Mouse (Mus musculus) lung, postnatal 10 days (tissue): Measurements from ENCODE around the gene Hist1h4f.
A peak's percentile ranks its signal among the peaks of the same experiment; 100 is the strongest.
"Not testable (repeated sequence)": the region's sequence is repeated elsewhere in the genome, so short reads cannot be mapped to it uniquely, and the experiment has no call there.

Experiments used
- DNase-seq: peaks from one replicate; pipeline ENCODE4 v3.0.0; 2021

Gene Hist1h4f

DNA sequence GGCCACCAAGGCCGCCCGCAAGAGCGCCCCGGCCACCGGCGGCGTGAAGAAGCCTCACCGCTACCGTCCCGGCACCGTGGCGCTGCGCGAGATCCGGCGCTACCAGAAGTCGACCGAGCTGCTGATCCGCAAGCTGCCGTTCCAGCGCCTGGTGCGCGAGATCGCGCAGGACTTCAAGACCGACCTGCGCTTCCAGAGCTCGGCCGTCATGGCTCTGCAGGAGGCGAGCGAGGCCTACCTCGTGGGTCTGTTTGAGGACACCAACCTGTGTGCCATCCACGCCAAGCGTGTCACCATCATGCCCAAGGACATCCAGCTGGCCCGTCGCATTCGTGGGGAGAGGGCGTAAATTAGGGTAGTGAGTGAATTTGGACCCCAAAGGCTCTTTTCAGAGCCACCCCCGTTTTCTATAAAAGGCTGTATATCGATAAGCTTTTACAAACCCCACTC lies 24.4 kb upstream of the Hist1h4f start:
- DNase-seq = not testable (repeated sequence)

DNA sequence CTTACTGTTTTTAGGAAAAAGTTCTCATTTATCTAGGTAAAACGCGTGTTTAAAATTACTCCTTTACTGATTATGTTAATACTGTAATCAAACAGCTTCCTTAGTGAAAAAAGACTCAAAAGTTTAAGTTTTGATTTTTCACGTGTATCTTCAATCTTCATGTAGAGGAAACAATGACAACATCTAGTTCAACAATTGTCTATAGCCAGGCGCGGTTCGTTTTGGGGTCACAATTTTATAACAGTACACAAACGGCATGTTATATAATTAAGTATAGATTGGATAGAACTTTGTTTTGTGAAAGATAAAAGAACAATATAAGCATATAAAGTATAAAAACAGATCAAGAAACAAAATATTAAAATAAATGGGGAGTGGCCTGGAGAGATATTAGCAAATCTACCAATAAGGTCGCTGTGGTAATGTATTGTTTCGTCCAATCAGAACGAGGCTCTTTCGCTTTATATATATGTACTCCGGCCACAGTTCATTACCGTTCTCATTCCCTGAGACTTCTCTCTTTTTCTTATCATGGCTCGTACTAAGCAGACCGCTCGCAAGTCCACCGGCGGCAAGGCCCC lies 23.9 kb upstream of the Hist1h4f start, which contains the start of gene Hist1h3d:
TSS of gene Hist1h3d (plus strand) at position 493 of the 581 bp plus-strand sequence.
- DNase-seq = peak; percentile 63

DNA sequence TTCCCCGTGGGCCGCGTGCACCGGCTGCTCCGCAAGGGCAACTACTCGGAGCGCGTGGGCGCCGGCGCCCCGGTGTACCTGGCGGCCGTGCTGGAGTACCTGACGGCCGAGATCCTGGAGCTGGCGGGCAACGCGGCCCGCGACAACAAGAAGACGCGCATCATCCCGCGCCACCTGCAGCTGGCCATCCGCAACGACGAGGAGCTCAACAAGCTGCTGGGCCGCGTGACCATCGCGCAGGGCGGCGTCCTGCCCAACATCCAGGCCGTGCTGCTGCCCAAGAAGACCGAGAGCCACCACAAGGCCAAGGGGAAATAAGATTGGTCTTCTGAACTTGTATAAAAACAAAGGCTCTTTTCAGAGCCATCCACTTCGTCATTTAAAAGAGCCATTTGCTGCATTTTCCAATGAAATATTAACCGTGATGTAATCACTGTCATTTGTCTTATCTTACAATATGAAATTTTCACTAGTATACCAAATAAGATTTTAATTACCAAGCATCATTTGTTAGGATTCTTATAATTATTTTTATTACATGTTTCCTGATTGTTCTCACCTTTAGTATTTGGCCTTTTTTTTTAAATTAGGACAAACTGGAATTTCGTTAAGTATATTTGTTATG lies 23.2 kb upstream of the Hist1h4f start:
- not testable (repeated sequence) for DNase-seq

DNA sequence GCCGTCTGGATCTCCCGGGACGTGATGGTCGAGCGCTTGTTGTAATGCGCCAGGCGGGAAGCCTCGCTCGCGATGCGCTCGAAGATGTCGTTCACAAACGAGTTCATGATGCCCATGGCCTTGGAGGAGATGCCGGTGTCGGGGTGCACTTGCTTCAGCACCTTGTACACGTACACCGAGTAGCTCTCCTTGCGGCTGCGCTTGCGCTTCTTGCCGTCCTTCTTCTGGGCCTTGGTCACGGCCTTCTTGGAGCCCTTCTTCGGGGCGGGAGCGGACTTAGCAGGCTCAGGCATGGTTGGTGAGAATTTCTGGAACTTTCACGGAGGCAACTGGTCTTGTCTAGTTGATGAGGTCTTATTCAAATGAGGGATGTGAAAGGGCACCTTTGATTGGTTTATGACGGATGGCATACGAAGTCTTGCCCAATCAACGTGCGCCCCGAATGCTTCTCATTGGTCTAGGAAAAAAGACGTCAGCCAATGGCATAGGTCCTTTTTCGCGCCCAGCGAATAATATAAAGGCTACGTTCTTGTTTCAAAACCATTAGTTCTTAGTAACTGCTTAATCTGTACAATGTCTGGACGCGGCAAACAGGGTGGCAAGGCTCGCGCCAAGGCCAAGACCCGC lies 22.6 kb upstream of the Hist1h4f start, which contains the start of the genes Hist1h2bf and Hist1h2ad:
TSS of gene Hist1h2bf (minus strand) at position 299 of the 627 bp plus-strand sequence.
TSS of gene Hist1h2ad (plus strand) at position 484 of the 627 bp plus-strand sequence.
- peak; percentile 95 for DNase-seq

DNA sequence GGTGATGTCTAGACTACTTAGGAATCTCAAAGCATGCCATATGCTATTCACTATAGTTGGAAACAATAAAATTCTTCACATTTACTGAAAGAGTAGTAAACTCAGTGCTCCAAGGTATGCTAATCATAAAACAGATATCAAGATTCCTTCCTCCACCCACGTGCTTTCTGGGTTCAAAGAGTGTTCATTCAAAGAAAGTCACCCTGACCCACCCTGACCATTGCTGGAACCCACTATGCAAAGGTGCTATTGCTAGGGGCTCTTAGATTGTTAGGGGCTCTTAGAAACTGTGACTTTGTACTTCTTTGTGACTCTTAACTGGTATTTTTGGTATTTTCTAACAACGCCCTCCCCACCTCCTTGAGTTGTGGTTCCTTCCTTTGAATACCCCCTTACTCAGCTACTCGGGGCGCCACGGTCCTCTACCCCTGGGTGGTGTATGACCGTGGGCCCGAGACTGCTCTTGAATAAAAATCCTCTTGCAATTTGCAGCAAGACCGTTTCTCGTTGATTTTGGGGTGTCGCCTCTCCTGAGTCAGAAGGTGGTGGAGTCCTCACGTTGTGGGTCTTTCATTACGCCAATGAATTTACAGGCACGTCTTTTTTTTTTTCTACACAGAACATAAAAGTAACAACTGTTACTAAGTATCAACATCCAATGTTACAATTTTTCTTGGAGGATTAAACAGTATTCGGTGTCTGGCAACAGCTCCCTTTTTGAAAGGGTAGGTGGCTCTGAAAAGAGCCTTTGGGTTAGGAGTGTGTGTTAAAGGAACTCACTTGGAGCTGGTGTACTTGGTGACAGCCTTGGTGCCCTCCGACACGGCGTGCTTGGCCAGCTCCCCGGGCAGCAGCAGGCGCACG lies 21.8 kb upstream of the Hist1h4f start:
- DNase-seq = not testable (repeated sequence)

DNA sequence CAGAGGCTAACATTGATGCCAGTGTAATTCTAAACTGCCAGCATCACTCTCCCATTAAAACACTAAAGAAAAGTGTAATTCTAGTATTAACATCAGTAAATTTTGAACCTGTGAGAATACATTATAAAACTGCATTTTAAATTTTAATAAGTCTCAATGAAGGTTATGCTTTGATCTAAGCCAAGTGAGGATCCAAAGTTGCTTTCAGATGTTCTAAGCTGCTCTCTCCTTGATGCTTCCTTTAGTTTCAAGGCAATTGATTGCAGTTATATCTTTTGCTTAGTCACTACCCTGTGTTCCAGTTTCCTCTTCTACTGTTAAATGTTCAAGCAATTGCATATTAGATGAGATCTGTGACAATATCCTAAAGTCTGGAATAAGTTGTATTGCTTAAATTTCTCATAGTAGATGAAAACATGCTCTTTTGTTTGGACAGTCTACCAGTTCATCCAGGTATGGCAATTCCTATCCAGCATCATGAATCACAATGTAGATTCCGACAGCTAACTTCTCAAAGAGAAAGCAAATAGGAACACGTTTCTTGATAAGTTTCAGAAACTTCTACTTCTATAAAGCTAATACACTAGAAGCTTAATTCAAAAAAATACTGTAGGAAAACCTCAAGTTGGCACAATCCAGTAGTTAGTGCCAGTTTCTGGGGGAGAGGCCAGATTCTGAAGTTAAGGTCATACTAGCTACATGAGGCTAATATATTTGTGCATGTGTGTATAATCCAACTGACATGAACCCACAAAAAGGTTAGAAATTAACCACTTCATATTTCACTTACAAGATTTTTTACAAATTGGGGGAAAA lies 21.0 kb upstream of the Hist1h4f start:
- DNase-seq = no peak

DNA sequence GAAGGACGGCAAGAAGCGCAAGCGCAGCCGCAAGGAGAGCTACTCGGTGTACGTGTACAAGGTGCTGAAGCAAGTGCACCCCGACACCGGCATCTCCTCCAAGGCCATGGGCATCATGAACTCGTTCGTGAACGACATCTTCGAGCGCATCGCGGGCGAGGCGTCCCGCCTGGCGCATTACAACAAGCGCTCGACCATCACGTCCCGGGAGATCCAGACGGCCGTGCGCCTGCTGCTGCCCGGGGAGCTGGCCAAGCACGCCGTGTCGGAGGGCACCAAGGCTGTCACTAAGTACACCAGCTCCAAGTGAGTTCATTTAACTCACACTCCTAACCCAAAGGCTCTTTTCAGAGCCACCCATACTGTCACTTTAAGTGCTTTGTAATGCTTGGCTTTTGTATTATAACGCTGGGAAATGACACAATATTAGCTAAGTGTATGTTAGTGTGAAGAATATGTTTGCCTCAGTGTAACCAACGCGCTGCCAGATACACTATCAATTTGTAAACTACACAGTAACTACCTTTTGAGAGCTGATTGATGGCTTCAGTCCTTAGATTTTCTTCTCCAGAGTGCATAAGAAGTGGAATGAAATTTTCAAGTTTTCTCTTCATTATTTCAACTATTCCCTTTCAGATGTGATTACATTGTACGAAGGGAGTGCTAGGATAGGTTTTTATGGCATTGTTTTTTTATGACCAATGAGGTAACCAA lies 20.2 kb upstream of the Hist1h4f start:
- not testable (repeated sequence) for DNase-seq

DNA sequence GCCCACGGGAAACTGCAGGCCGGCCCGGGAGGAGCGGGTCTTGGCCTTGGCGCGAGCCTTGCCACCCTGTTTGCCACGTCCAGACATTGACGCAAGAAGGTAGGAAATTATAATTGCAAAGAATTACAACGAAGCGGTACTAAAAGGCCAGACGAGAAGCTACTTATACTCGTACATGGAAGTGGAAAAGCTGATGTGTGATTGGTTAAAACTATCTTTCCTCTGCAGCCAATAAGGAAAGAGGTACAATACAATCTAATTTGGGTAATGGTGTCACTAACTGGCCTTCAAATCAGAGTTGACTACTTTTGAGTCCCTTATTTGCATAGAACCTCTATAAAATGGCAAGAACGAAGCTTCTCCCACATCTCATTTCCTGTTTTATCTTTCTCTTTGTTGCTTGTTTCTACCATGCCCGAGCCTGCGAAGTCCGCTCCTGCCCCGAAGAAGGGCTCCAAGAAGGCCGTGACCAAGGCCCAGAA lies 19.6 kb upstream of the Hist1h4f start, which contains the start of the genes Hist1h2ae and Hist1h2bg:
TSS of gene Hist1h2ae (minus strand) at position 199 of the 482 bp plus-strand sequence.
TSS of gene Hist1h2bg (plus strand) at position 375 of the 482 bp plus-strand sequence.
- DNase-seq = peak; percentile 68

DNA sequence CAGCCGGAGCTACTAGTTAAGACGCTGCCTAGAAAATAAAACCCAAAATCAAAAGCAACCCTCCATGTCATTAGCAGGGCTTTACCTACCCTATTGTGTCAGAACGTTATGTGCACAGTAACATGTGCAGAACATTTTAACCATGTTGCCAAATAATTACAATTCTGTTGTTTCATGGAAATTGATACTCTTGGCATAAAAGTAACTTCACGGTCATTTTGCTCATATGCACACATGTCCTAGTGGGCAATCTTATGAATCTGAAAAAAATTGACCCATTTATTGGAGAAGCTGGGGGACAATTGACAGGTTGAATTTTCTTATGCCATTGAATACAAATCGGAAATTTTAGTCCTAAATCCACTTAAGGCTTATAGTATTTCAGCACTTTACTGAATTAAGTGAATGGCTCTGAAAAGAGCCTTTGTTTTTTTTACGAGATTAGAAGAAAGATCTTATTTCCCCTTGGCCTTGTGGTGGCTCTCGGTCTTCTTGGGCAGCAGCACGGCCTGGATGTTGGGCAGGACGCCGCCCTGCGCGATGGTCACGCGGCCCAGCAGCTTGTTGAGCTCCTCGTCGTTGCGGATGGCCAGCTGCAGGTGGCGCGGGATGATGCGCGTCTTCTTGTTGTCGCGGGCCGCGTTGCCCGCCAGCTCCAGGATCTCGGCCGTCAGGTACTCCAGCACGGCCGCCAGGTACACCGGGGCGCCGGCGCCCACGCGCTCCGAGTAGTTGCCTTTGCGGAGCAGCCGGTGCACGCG lies 19.0 kb upstream of the Hist1h4f start:
- not testable (repeated sequence) for DNase-seq

DNA sequence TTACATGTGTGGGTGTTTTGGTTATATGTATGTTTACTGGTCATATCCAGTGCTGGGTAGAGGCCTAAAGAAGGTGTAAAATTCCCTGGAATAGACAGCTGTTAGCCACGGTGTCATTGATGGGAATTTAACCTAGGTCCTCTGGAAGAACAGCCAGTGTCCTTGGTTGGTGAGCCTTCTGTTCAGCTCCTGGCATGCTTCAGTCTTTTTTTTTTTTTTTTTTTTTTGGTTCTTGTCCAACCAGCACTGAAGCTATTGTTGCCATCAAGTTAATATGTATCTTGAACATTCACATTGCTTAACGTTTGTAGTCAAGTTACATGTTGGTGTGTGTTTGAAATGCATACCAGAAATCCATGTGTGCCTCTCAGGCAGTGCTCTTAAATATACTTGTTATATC lies 13.0 kb upstream of the Hist1h4f start:
- DNase-seq = no peak

DNA sequence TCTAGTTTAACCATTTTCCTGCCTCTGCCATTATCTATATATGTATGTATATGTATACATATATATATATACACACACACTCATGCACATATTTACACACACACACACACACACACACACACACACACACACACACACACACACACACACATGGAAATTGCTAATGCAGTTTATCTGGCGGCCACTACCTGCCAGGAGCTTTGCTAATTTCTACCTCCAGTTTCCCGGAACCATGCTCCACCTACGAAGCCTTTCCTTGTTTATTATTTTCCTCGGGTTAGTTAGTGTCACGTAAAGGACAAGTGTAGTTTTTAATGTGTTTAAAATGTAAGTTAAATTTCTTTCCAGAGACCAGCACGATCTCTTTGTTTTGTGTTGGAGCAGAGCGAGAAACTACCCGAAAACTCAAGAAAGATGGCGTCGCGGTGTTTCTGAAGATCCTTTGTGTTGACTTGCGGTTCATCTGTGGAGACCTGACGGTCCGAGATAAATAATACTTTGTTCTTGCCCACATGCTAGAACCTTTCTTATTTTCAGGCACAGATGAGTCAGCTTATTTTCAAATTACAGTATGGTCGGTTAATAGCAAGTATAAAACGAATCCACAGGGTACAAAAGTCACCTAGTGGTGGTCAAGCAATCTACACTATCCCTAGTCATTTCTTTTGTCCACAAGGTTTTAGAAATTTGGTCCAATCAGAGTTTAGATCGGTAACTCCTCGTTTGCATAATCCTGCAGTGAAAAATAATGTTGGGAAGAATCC lies 11.4 kb upstream of the Hist1h4f start:
- no peak for DNase-seq

DNA sequence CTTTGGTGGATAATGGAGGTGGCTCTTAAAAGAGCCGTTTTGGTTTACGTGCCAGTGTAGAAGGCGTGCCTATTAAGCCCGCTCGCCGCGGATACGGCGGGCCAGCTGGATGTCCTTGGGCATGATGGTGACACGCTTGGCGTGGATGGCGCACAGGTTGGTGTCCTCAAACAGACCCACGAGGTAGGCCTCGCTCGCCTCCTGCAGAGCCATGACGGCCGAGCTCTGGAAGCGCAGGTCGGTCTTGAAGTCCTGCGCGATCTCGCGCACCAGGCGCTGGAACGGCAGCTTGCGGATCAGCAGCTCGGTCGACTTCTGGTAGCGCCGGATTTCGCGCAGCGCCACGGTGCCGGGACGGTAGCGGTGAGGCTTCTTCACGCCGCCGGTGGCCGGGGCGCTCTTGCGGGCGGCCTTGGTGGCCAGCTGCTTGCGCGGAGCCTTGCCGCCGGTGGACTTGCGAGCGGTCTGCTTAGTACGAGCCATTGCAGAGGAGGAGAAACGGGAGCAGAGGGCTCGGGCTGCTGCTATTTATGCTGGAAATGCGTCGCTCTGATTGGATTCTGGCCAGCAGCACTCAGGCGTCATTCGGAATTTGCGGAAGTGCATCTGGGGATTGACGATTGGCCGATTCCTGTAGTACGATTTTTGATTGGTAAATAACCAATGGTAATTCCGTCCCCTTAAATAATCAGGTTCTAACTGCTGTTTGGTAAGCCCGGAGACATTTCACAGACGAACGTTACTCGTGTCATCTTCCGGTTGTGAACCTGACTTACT lies 10.6 kb upstream of the Hist1h4f start, which contains the start of gene Hist1h3e:
TSS of gene Hist1h3e (minus strand) at position 487 of the 777 bp plus-strand sequence.
- DNase-seq = peak; percentile 96

DNA sequence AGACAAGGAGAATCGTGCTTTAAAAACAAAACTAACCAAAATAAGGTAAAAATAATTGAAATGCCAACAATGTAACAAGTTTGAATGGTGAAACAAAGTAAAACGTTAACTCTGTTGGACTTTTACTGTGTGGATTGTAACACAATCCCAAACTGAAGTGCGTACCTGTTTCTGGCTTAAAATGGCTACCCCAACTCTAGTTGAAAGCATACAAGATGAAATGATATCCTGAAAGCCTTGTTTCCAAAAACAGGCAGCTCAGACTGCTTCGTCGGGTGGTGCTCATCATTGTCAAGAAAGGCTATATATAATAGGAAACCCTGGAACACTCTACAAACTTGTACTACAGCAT lies 10.1 kb upstream of the Hist1h4f start:
- DNase-seq = not testable (repeated sequence)

DNA sequence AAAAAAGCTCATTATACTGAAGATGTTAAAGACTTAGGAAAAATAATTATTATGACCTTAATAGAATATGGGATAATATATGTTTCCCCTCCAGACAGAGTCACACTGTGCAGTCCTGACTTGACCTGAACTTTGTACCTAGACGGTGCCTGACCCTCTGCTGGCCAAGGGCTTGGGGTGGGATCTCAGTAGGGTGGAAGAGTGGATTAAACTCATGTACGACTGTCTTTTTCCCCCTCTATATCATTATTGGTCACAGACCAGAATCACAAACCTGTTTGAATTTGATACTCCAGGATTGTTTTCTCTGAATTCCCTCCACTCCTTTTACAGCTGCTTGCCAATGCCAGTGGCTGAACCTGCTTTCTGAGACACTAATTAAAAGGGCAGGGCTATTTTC lies 9.3 kb upstream of the Hist1h4f start:
- not testable (repeated sequence) for DNase-seq

DNA sequence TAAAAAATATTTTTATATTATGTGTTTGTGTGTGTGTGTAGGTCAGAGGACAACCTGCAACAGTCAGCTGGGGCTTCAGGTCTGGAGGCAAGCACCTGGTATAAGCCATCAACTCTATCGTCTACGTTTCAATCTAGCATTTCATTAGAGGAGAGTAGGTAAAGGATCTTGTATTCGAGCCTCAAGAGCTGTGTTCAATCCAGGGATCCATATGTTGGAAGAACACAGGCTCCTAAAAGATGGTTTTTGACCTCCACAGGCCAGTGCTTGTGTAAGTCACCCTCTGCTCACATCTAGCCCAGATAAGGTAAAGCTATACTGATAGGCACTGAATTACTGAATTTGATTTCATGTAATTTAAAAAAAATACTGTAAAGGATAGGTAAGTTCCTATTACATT lies 5.5 kb upstream of the Hist1h4f start:
- DNase-seq = no peak

DNA sequence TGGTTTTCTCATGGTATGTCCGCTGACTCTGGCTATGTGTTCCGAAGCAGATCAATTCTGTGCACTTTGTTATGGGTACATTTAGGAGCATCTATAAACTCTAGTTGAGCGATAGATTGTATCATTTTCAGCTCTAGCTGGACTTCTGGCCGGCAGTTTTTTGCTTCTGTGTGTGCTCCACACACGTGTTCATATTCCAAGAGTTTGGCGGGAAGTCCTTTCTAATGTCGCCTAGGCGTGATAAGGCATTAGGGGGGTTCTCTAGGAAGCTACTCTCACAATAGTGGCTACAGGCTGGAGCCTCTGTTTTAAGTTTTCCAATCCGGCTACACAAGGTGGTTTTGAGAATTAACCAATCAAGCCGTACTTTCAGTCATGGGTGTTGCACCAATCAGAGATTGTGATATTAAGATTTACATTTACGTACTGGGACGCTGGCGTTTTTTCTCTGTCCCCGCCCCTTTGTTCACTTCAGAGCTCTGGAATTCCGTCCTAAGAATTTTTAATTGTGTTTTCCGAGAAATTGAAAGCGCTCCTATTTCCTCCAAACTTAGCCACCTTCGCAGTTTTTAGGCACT lies 4.5 kb upstream of the Hist1h4f start:
- DNase-seq = peak; percentile 87

DNA sequence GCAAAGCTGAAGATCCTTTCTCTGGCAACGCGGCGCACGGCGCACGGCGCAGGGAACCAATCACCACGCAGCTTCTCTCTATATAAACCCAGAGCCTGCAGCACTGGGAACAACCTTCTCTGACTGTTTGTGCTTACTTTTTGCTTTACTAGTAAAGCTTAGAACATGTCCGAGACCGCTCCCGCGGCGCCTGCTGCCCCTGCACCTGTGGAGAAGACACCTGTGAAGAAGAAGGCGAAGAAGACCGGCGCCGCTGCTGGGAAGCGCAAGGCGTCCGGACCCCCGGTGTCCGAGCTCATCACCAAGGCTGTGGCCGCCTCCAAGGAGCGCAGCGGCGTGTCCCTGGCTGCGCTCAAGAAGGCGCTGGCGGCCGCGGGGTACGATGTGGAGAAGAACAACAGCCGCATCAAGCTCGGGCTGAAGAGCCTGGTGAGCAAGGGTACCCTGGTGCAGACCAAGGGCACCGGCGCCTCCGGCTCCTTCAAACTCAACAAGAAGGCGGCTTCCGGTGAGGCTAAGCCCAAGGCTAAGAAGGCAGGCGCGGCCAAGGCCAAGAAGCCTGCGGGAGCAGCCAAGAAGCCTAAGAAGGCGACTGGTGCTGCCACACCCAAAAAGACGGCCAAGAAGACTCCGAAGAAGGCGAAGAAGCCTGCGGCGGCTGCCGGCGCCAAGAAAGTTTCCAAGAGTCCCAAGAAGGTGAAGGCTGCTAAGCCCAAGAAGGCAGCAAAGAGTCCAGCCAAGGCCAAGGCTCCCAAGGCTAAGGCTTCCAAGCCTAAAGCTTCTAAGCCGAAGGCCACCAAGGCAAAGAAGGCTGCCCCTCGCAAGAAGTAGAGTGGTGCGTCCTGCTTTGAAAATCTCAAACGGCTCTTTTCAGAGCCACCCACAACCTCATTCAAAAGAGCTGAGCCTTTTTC lies 3.7 kb upstream of the Hist1h4f start:
- DNase-seq = peak; percentile 82
